Mouse (Mus musculus) hindbrain, postnatal 0 days (tissue): ENCODE measurements at regions not wholly inside any gene's neighbourhood (a gene's known extent, or its start where the extent isn't known, plus 50 kb on each side); places are given as distances from the start of the nearest gene placed in this dataset.

ENCODE experiments used
- ATAC-seq: fragments of 200-750 bp; cut with Nextera tagmentation; 2 replicates; pipeline ENCODE4 v1.8.0; 2017; ENCODE audit warnings: mild to moderate bottlenecking, moderate TSS enrichment, moderate library complexity
- DNase-seq: peaks from one replicate; pipeline ENCODE4 v3.0.0-alpha.2; 2015; ENCODE audit warnings: low spot score
- H3K27ac ChIP-seq: fragments of 300-500 bp; sonication (generic); 2 replicates; pipeline ENCODE4 v1.5.1; 2014; ENCODE audit warnings: mild to moderate bottlenecking
- H3K27me3 ChIP-seq: fragments of 300-500 bp; sonication (generic); 2 replicates; pipeline ENCODE4 v1.6.1; 2014; ENCODE audit warnings: low read length, mixed read lengths; ENCODE audit not compliant: insufficient read depth
- H3K36me3 ChIP-seq: fragments of 300-500 bp; sonication (generic); 2 replicates; pipeline ENCODE4 v1.6.1; 2014; ENCODE audit warnings: low read length, mixed read lengths; ENCODE audit not compliant: insufficient read depth
- H3K4me1 ChIP-seq: fragments of 300-500 bp; sonication (generic); 2 replicates; pipeline ENCODE4 v1.6.1; 2014; ENCODE audit warnings: antibody characterized with exemption, low read length, mixed read lengths; ENCODE audit not compliant: insufficient read depth
- H3K4me2 ChIP-seq: fragments of 300-500 bp; sonication (generic); 2 replicates; pipeline ENCODE4 v1.6.1; 2014; ENCODE audit warnings: low read depth, mild to moderate bottlenecking, low read length, moderate library complexity, mixed read lengths
- H3K4me3 ChIP-seq: fragments of 300-500 bp; sonication (generic); 2 replicates; pipeline ENCODE4 v1.5.1; 2014; ENCODE audit warnings: low read length
- H3K9ac ChIP-seq: fragments of 300-500 bp; sonication (generic); replicated peaks from 2 replicates; pipeline ENCODE4 v1.6.1; 2014; ENCODE audit warnings: mild to moderate bottlenecking, low read length, moderate library complexity, mixed read lengths
- H3K9me3 ChIP-seq: fragments of 300-500 bp; sonication (generic); 2 replicates; pipeline ENCODE4 v1.6.1; 2016; ENCODE audit warnings: low read length, mixed read lengths
- CTCF ChIP-seq: IDR thresholded peaks from 2 replicates; pipeline ENCODE4 v1.5.1; 2016; ENCODE audit warnings: antibody characterized with exemption, control low read depth, low read depth
- WGBS: fragments of 180-500 bp; shearing (Covaris S2); extraction: QIAGEN DNeasy Blood & Tissue Kit; methylation state at CpG from one replicate; pipeline ENCODE4 v1.1.7; 2014; 5-methylcytosine and 5-hydroxymethylcytosine counted together

GRCm38 (mm10) chr12:49885507-49885906 is 500.5 kb downstream of the Gm43517 start:
- H3K27me3 ChIP-seq, result no peaks in the 10 kb centered on the region
- H3K4me2 ChIP-seq, result no peak overlapping the region
- H3K4me3 ChIP-seq, result no peak overlapping the region
- WGBS, result 87% methylated on average over 2 of the region's 2 CpGs
- H3K36me3 ChIP-seq, result no peaks in the 10 kb centered on the region
- TF ChIP-seq CTCF, result no peak
- DNase-seq, result no peak
- H3K9me3 ChIP-seq, result no peaks in the 10 kb centered on the region
- no peak overlapping the region for H3K9ac ChIP-seq
- ATAC-seq, result no peak
- H3K4me1 ChIP-seq, result no peaks in the 10 kb centered on the region
- no peak overlapping the region for H3K27ac ChIP-seq

GRCm38 (mm10) chr12:49887246-49887645 is 502.3 kb downstream of the Gm43517 start:
- H3K36me3 ChIP-seq, result no peaks in the 10 kb centered on the region
- H3K4me3 ChIP-seq, result no peak overlapping the region
- H3K27ac ChIP-seq, result no peak overlapping the region
- no peak for DNase-seq
- no peak overlapping the region for H3K9ac ChIP-seq
- H3K4me1 ChIP-seq, result no peaks in the 10 kb centered on the region
- TF ChIP-seq CTCF, result no peak
- no peak overlapping the region for H3K4me2 ChIP-seq
- no peaks in the 10 kb centered on the region for H3K9me3 ChIP-seq
- H3K27me3 ChIP-seq, result no peaks in the 10 kb centered on the region
- no peak for ATAC-seq
- WGBS, result 93% methylated on average over 2 of the region's 2 CpGs

- Histone ChIP-seq H3K4me1 (no peaks in the 10 kb centered on the region), H3K9me3 (no peaks in the 10 kb centered on the region), H3K9ac (no peak overlapping the region), H3K27ac (no peak overlapping the region), H3K4me3 (no peak overlapping the region), H3K36me3 (no peaks in the 10 kb centered on the region), H3K27me3 (no peaks in the 10 kb centered on the region), H3K4me2 (no peak overlapping the region)
- WGBS, result 75% methylated on average over 2 of the region's 2 CpGs
- ATAC-seq (no peak), DNase-seq (no peak)
- TF ChIP-seq CTCF, result no peak
These were observed 512.8 kb downstream of the Gm43517 start for GRCm38 (mm10) chr12:49897768-49898167.

DNA sequence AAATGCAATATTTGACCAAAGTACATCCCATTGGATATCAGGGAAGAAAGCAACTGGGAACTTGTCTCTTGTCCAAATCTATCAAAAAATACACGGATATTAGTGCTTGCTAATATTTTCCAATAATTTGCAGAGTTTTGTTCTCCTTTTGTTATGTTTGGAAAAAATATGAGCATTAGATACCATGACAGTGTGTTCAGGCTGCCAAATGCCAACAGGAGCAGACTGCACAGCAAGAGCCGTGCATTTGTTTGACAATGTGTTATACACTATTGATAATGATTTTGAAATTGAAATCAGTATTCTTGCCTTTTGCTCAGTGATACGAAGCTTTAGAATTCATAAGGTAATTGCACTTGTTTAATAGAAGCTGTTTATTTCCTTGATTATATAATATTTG is 530.7 kb downstream of the Gm43517 start:
- DNase-seq (no peak), ATAC-seq (no peak)
- Histone ChIP-seq H3K27me3 (no peaks in the 10 kb centered on the region), H3K4me3 (no peak overlapping the region), H3K36me3 (no peaks in the 10 kb centered on the region), H3K9ac (no peak overlapping the region), H3K4me2 (no peak overlapping the region), H3K9me3 (no peaks in the 10 kb centered on the region), H3K4me1 (no peaks in the 10 kb centered on the region), H3K27ac (no peak overlapping the region)
- 85% methylated on average over 3 of the region's 3 CpGs for WGBS
- TF ChIP-seq CTCF, result no peak

GRCm38 (mm10) chr12:49921608-49922007 is 536.6 kb downstream of the Gm43517 start:
- ATAC-seq, result no peak
- Histone ChIP-seq H3K27ac (no peak overlapping the region), H3K36me3 (no peaks in the 10 kb centered on the region), H3K4me2 (no peak overlapping the region), H3K9me3 (no peaks in the 10 kb centered on the region), H3K9ac (no peak overlapping the region), H3K4me1 (no peaks in the 10 kb centered on the region), H3K4me3 (no peak overlapping the region), H3K27me3 (no peaks in the 10 kb centered on the region)
- TF ChIP-seq CTCF, result no peak
- no peak for DNase-seq
- 71% methylated on average over 2 of the region's 2 CpGs for WGBS

- WGBS, result 79% methylated on average over 2 of the region's 2 CpGs
- Histone ChIP-seq H3K9ac (no peak overlapping the region), H3K4me3 (no peak overlapping the region), H3K36me3 (no peaks in the 10 kb centered on the region), H3K4me1 (no peaks in the 10 kb centered on the region), H3K9me3 (no peaks in the 10 kb centered on the region), H3K27ac (no peak overlapping the region), H3K27me3 (no peaks in the 10 kb centered on the region), H3K4me2 (no peak overlapping the region)
- ATAC-seq (no peak), DNase-seq (no peak)
- TF ChIP-seq CTCF, result no peak
These were observed 555.8 kb downstream of the Gm43517 start for GRCm38 (mm10) chr12:49940818-49941217.

DNA sequence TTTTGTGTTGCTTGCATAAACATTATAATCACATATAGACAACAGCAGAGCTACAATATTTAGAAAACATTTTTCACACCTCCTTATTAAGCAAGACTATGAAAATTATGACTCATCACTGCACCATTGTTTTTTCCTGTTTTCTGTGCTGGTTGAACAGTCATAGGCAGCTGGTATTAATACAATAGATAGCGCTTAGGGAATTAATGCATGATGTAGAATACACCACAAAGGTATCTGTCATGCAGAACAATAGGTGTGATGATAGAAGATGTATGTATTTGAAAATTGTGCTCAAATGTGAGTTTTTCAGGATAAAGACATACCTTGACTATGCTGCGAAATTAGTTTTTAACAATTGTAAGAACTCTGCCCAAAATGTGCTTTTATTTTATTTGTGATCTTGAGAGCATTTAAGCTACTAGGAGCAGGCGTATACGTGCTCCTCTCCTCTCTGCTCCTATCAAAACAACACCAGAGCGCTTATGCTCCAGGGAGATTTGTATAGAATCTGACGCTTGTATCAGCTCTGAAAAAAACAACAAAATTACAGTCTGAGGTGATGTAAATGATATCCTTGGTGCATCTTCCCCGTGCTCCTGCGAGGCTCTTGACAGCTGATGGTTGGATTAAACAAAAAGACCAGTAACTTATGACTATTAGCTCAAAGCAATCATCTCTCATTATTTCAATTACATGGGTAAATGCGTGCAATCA is 560.1 kb downstream of the Gm43517 start:
- no peak for TF ChIP-seq CTCF
- ATAC-seq (no peak), DNase-seq (no peak)
- Histone ChIP-seq H3K9ac (no peak overlapping the region), H3K36me3 (no peaks in the 10 kb centered on the region), H3K27me3 (no peaks in the 10 kb centered on the region), H3K9me3 (no peaks in the 10 kb centered on the region), H3K4me2 (no peak overlapping the region), H3K4me1 (no peaks in the 10 kb centered on the region), H3K4me3 (no peak overlapping the region), H3K27ac (no peak overlapping the region)
- 54% methylated on average over 9 of the region's 9 CpGs for WGBS
